Mouse (Mus musculus): Measurements from ENCODE around the gene Birc3. TPM values are rescaled to one million over a fixed set of nuclear protein-coding genes. Genes with fewer than 3 reads are reported as not detected.

Gene Birc3
- total RNA-seq, 1 experiment: 4.6 TPM

DNA sequence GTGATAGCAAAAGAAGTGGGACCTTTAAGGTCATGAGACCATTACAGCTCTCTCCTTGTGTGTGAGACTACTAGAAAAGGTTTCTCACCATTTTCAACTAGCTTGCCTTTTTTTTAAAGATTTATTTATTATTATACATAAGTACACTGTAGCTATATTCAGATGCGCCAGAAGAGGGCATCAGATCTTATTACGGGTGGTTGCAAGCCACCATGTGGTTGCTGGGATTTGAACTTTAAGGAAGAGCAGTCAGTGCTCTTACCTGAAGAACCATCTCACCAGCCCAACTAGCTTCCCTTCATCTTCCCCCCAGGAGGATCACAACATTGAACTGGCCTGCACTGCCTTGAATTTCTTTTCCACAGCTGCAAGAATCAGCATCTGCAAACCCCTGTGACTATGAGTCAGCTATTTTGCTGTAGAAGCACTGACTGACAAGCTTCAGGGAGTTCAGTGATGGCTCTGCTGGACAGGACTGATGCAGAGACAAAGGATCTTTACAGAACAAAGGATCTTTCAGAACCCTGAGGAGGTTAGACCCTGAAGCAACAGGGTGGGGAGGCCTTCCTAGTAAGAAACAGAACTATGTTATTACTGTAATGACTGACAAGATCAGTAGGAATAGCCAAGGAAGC, 34.5 kb upstream of the Birc3 start:
- Histone ChIP-seq H3K36me3 (ENCODE audit: control insufficient read depth, insufficient read depth, low read length, poor library complexity, severe bottlenecking) (peaks cover 3% of the 10 kb centered on the region; the same call in 1 of the 2 replicates), H3K27ac (ENCODE audit: insufficient read depth, low read depth, low read length, poor library complexity, severe bottlenecking) (peak overlapping the region; percentile 65), H3K4me3 (ENCODE audit: insufficient read depth in 1 of 2, low read depth in 1 of 2, low read length in 2 of 2, poor library complexity in 1 of 2, severe bottlenecking in 1 of 2) (no peak overlapping the region), H3K4me1 (ENCODE audit: control insufficient read depth in 2 of 2, insufficient read depth in 2 of 2, low read length in 2 of 2, poor library complexity in 1 of 2) (peaks cover 2% of the 10 kb centered on the region in 2 experiments; a peak in 2 of 4 replicates), H3K9ac (ENCODE audit: insufficient read depth, low read depth, low read length, poor library complexity, severe bottlenecking) (no peak overlapping the region), H3K9me3 (ENCODE audit: control insufficient read depth, insufficient read depth, low read depth, low read length) (no peaks in the 10 kb centered on the region)
- peak; percentile 40 for DNase-seq (ENCODE audit: low read depth, low spot score)
- in situ Hi-C loops (cut with MboI; ENCODE audit: low sequenced_read_pairs in 2 of 2, unreplicated experiment in 2 of 2): no loop called here
- TF ChIP-seq CHD2 (IDR thresholded peaks at IDR 0.05; ENCODE audit: low read depth, low read length) (no peak), MAFK (IDR thresholded peaks at IDR 0.05; ENCODE audit: insufficient read depth, low read depth, low read length) (peak; percentile 91), ZC3H11A (IDR thresholded peaks at IDR 0.05; ENCODE audit: borderline replicate concordance, low read depth, low read length) (0 out of 2 replicates have a peak, but pooled peaks have one; percentile 8), ZNF384 (IDR thresholded peaks at IDR 0.05; ENCODE audit: low read depth, low read length) (no peak), HCFC1 (IDR thresholded peaks at IDR 0.05; ENCODE audit: borderline replicate concordance, insufficient read depth, low read length) (no peak)

DNA sequence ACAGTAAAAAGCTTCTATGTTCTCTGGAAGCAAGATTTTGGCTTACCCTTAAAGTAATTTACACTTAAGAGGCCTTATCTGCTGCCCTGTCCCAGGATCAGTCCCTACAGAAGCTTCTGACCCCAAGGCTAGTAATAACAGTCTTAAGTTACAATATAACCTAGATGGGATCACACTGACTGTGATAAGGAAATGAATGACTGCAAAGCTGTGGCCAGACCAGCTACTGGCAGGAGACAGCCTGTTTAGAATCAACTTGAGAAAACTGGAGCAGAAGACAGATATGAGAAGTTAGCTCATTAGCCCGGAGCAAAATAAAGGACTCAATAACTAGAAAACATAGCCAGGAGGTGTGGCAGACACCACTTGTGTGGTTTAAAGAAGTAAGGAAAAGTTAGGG, 33.6 kb upstream of the Birc3 start:
- no peak overlapping the region for H3K27ac ChIP-seq (ENCODE audit: insufficient read depth, low read depth, low read length, poor library complexity, severe bottlenecking)
- H3K9ac ChIP-seq (ENCODE audit: insufficient read depth, low read depth, low read length, poor library complexity, severe bottlenecking): no peak overlapping the region

DNA sequence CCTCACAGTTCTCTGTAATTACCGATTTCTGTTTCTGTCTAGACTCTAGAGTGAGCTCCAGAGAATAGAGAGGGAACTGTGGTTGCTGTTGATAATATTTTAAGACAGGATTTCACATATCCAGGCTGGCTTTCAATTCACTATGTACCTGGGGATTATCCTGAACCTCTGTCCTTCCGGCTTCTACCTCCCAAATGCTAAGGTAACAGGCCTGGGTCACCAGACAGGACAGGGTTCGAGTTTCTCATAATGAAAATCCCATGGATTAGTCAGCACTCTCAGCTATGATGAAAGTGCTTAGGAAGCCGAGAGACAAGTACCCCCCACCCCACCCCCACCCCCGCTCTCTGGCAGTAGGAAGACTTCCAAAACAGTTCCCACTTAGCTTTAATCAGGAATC, 30.8 kb upstream of the Birc3 start:
- Histone ChIP-seq H3K9me3 (ENCODE audit: control insufficient read depth, insufficient read depth, low read depth, low read length) (no peaks in the 10 kb centered on the region), H3K4me3 (ENCODE audit: insufficient read depth in 1 of 2, low read depth in 1 of 2, low read length in 2 of 2, poor library complexity in 1 of 2, severe bottlenecking in 1 of 2) (no peak overlapping the region), H3K9ac (ENCODE audit: insufficient read depth, low read depth, low read length, poor library complexity, severe bottlenecking) (no peak overlapping the region), H3K27ac (ENCODE audit: insufficient read depth, low read depth, low read length, poor library complexity, severe bottlenecking) (no peak overlapping the region), H3K36me3 (ENCODE audit: control insufficient read depth, insufficient read depth, low read length, poor library complexity, severe bottlenecking) (no peaks in the 10 kb centered on the region), H3K4me1 (ENCODE audit: control insufficient read depth in 2 of 2, insufficient read depth in 2 of 2, low read length in 2 of 2, poor library complexity in 1 of 2) (peaks cover 0 to 4% of the 10 kb centered on the region in 2 experiments; a peak in 2 of 4 replicates)
- no peak for DNase-seq (ENCODE audit: low read depth, low spot score)
- in situ Hi-C loops (cut with MboI; ENCODE audit: low sequenced_read_pairs in 2 of 2, unreplicated experiment in 2 of 2): no loop called here
- no peak for TF ChIP-seq HCFC1 (IDR thresholded peaks at IDR 0.05; ENCODE audit: borderline replicate concordance, insufficient read depth, low read length)

More for the DNA sequence above, 33.6 kb upstream of the Birc3 start:
- no peak for DNase-seq (ENCODE audit: low read depth, low spot score)
- Histone ChIP-seq H3K9me3 (ENCODE audit: control insufficient read depth, insufficient read depth, low read depth, low read length) (no peaks in the 10 kb centered on the region), H3K36me3 (ENCODE audit: control insufficient read depth, insufficient read depth, low read length, poor library complexity, severe bottlenecking) (peaks cover 3% of the 10 kb centered on the region; the same call in 1 of the 2 replicates), H3K4me3 (ENCODE audit: insufficient read depth in 1 of 2, low read depth in 1 of 2, low read length in 2 of 2, poor library complexity in 1 of 2, severe bottlenecking in 1 of 2) (no peak overlapping the region), H3K4me1 (ENCODE audit: control insufficient read depth in 2 of 2, insufficient read depth in 2 of 2, low read length in 2 of 2, poor library complexity in 1 of 2) (peaks cover 2% of the 10 kb centered on the region in 2 experiments; a peak in 1 of 4 replicates)
- in situ Hi-C loops (cut with MboI; ENCODE audit: low sequenced_read_pairs in 2 of 2, unreplicated experiment in 2 of 2): no loop called here
- TF ChIP-seq HCFC1 (IDR thresholded peaks at IDR 0.05; ENCODE audit: borderline replicate concordance, insufficient read depth, low read length): no peak
- TF ChIP-seq CHD2 (IDR thresholded peaks at IDR 0.05; ENCODE audit: low read depth, low read length): no peak
- TF ChIP-seq ZC3H11A (IDR thresholded peaks at IDR 0.05; ENCODE audit: borderline replicate concordance, low read depth, low read length): no peak
- no peak for TF ChIP-seq ZNF384 (IDR thresholded peaks at IDR 0.05; ENCODE audit: low read depth, low read length)
- no peak for TF ChIP-seq MAFK (IDR thresholded peaks at IDR 0.05; ENCODE audit: insufficient read depth, low read depth, low read length)

- in situ Hi-C loops (cut with MboI; ENCODE audit: low sequenced_read_pairs in 2 of 2, unreplicated experiment in 2 of 2): no loop called here
- no peaks in the 10 kb centered on the region for H3K9me3 ChIP-seq (ENCODE audit: control insufficient read depth, insufficient read depth, low read depth, low read length)
- no peak overlapping the region for H3K27ac ChIP-seq (ENCODE audit: insufficient read depth, low read depth, low read length, poor library complexity, severe bottlenecking)
- H3K4me3 ChIP-seq (ENCODE audit: insufficient read depth in 1 of 2, low read depth in 1 of 2, low read length in 2 of 2, poor library complexity in 1 of 2, severe bottlenecking in 1 of 2): no peak overlapping the region
- H3K4me1 ChIP-seq (ENCODE audit: control insufficient read depth in 2 of 2, insufficient read depth in 2 of 2, low read length in 2 of 2, poor library complexity in 1 of 2): peaks cover 0 to 4% of the 10 kb centered on the region in 2 experiments; a peak in 2 of 4 replicates
- H3K36me3 ChIP-seq (ENCODE audit: control insufficient read depth, insufficient read depth, low read length, poor library complexity, severe bottlenecking): no peaks in the 10 kb centered on the region
- DNase-seq (ENCODE audit: low read depth, low spot score): no peak
- TF ChIP-seq HCFC1 (IDR thresholded peaks at IDR 0.05; ENCODE audit: borderline replicate concordance, insufficient read depth, low read length) (no peak), ZNF384 (IDR thresholded peaks at IDR 0.05; ENCODE audit: low read depth, low read length) (no peak), CHD2 (IDR thresholded peaks at IDR 0.05; ENCODE audit: low read depth, low read length) (no peak), MAFK (IDR thresholded peaks at IDR 0.05; ENCODE audit: insufficient read depth, low read depth, low read length) (no peak), ZC3H11A (IDR thresholded peaks at IDR 0.05; ENCODE audit: borderline replicate concordance, low read depth, low read length) (no peak)
- H3K9ac ChIP-seq (ENCODE audit: insufficient read depth, low read depth, low read length, poor library complexity, severe bottlenecking): no peak overlapping the region
Measured at GRCm38 (mm10) chr9:7903262-7903661, 30.3 kb upstream of the Birc3 start.
